Mouse (Mus musculus) forelimb bud, embryonic 11.5 days (tissue): ENCODE data around the gene Mat1a.

Experiments used
- DNase-seq: peaks from one replicate; pipeline ENCODE4 v3.0.0-alpha.2; 2012; ENCODE audit warnings: low read depth, low spot score

Mat1a gene

DNA sequence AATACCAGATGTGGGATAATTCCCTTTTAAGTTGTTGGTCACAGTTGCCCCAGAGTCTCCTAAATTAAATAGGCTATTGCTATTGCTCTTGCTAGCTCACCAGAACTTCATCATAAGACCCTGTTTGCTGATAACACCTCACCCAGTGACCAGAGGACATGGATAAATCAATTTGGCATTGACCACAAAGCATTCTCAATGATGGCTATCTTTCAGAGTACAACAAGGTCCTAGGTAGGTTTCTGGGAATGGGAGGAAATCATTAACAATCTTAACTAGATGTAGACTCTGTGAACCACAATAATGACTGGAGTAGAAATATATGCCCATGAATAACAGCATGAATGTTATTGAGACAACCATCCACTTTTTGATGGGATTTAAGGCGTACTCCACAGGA is 35.9 kb downstream of the Mat1a start:
- no peak for DNase-seq

DNA sequence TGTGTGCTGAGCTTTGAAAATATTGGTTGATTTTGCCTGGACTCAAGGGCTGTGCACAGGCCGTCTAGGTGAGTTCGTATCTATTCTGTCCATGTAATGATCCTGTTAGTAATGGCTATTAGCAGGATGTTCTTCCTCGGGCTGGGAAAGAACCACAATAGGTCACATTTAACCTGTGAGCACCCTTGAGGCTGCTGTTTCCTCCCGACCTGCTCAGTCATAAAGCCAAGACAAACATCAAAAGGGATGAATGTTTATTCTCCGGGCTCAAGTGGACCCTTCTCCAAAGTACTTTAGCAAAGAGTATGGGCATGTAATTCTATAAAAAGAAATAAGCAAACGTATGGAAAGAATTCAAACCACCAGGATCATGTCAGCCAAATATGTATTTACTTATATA is 41.2 kb downstream of the Mat1a start:
- no peak for DNase-seq

DNA sequence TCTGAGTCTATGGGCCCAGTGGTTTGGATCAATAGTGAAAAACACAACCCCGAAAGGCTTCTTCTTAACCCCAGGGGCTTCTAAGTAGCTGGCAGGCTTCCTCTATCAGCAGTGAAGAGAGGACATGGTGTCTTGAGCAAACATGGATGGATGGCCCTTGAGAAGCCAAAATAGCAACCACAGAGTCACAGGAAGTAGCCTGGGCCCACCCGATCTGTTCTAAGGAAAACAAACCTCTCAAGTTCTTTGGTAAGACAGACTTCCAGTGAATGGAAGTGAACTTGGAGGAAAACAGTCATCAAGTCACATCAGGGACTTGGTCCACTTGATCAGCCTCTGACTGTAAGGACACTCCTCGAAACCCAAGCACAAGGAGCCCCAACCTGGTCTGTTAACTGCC is 42.1 kb downstream of the Mat1a start:
- no peak for DNase-seq

DNA sequence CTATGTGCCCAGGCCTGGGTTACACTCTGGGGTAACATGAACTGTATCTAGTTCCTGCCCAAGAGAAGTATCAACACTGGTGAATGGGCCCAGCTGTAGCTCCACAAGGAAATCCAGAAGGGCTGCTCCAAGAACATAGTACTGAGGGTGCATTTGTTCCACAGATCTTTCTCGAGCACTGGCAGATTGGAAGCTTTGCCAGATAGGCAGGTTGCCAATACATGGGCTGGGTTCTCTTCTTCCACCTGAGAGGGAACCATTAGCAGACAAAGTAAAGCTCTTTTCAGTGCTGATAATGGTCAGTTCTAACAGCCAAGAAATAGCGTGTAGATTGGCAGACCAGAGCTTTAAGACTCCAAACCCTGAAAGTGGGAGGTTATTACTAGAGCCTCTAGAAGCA is 42.5 kb downstream of the Mat1a start:
- no peak for DNase-seq

DNA sequence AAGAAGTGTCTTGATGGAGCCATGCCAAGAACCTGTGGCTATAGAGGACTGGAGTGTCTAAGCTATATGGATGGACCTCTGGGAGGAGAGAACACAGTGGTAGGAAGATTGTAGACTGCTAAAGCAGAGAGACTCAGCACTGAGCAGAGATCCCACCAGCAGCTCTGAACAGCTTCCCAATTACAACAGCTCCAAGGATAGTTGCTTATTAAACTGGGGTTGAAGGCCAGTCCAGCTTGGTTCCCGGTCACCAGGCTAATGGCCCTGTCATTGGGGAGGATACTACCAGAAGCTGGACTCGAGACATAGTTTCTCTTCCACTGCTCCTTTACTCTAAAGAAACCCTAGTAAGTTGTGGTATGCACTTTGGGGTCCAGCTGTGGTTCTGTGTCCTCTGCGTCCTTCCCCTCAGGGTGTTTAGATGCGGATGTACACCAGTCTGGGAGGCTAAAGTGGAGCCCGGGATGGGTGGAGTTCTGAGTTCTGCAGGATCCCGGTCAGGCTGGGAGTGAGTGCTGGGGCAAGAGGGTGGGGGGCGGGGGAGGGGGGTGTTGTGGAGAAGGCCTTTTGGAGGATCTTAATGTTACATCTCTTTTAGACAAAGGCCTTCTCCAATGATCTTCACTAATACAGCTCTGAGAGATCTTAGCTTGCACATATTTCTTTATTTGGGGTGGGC is 46.5 kb downstream of the Mat1a start, which contains the start of gene Mbl1:
Gene Mbl1, plus strand, starts transcription at position 239 of the 679 bp plus-strand sequence.
- no peak for DNase-seq

DNA sequence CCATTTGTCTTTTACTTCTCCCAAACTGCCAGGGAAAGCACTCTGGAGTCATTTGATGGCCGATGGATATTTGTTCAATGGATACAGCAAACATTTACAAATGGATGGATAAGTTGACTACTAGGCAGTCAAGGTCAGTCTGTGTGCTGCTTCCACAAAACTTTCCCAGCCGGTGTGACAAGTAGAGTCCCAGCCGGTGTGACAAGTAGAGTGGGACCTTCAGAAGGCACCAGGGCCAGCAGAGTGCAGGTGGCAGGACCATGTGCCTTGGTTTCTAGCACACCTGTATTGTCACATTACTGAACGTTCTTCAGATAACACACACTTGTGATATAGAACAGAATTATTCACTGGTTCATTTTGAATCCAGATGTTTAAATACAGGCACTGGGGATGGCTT is 55.2 kb downstream of the Mat1a start:
- no peak for DNase-seq

DNA sequence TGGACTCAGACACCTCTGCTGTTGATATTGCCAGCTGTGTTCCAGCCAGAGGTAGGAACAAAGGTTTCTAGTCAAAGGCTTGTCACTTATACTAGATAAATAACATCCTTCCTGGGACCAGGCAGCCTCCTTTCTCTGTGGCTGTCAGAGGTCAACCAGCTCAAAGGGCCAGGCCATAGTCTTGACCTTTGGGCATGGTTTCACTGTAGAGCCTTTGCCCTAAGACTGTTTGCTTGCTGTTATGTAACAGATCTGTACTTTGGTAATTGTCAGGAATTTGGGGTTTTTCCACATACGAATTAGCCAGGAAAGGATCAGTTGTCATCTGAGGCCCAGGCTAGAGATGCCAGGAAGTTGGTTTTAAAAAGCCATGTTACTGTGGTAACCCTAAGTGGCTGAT is 55.9 kb downstream of the Mat1a start:
- DNase-seq = no peak

DNA sequence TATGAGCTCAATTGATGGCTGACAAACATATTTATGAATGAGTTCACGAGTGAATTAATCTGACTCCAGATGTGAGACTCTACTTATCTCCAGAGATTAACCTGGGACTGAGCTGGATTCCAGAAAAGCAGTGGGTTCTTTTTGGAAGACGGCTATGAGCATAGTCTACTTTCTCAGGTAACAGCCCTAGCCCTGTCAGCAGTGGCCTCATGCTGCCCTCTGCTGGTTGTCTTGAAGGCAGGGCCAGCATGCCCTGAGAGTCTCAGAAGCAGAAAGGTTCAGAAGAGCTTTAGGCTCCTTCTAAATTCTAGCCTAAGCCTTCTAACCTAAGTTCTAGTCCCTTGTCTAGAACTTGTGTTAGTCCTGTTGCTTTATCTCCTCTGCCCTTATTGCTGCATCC is 57.8 kb downstream of the Mat1a start:
- DNase-seq = peak; percentile 11

DNA sequence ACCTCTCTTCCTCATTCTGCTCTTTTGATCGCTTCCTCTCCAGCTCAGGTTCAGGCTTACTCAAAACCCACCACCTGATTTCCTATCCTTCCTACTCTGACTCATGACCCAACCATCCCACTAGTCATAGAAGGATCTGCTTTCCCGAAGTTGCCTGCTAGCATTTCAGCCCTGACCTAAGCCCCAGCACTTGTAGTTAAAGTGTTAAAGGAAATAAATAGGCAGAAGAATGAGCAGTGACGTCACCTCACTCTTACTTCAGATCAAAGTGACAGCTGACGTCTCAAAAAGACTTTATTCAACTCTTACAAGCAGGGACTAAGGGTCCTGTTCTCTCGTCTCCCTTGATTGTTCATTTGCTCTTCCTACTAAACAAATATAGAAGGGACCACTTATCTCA is 62.4 kb downstream of the Mat1a start:
- no peak for DNase-seq

DNA sequence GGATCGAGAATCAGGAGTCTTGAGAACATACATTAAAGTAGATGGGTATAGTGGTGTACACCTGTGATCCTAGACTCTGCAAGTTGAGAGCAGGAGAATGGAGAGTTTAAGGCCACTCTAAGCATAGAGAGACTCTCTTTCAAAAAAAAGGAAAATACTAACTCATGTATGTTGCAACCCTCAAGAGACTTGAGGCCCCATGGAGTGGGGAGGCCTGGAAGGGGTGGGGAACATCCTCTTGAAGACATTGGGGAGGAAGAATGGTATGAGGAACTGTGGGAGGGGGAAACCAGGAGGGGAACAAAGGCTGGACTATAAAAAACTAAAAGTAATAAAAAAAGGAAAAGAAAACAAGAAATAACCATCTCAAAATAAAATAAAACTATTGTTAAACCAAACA is 63.7 kb downstream of the Mat1a start:
- no peak for DNase-seq

DNA sequence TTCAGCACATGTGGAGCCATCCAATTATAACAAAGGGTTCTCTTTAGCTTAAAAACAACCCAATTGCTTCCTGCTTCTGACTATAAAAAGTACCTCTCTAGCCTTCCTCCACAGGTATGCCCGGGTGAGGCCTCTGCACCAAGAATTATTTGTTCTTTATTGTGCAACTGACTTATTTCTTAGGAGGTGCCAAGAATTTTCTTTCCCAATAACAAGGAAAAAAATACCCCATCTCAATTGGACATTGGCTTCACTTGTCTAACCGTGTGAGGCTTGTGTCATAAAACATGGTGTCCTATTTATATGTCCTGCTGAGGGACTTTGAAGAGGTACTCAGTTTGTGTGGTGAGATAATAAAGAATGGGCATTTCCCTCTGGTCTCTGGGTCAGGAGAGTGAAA is 65.7 kb downstream of the Mat1a start:
- DNase-seq = no peak
